Mouse (Mus musculus): ENCODE measurements at regions not wholly inside any gene's neighbourhood (a gene's known extent, or its start where the extent isn't known, plus 50 kb on each side); places are given as distances from the start of the nearest gene placed in this dataset.

GRCm38 (mm10) chr9:74671356-74671952 lies 190.3 kb upstream of the Onecut1 start:
- Histone ChIP-seq H3K9me3 (ENCODE audit: low read length) (peaks cover 14% of the 10 kb centered on the region), H3K4me1 (replicated peaks; ENCODE audit: low read depth, low read length) (no peaks in the 10 kb centered on the region), H3K4me3 (replicated peaks; ENCODE audit: low read length) (no peak overlapping the region), H3K36me3 (ENCODE audit: insufficient read depth, low read length) (no peaks in the 10 kb centered on the region), H3K27me3 (ENCODE audit: insufficient read depth, low read length) (no peaks in the 10 kb centered on the region)
- TF ChIP-seq NANOG (IDR thresholded peaks at IDR 0.05; ENCODE audit: borderline replicate concordance, low read length) = no peak
- TF ChIP-seq CTCF (conservative IDR thresholded peaks at IDR 0.05; ENCODE audit: low read length) = no peak
- TF ChIP-seq POU5F1 (IDR thresholded peaks at IDR 0.05; ENCODE audit: borderline replicate concordance, low read length) = no peak

- Histone ChIP-seq H3K4me1 (replicated peaks; ENCODE audit: low read depth, low read length) (no peaks in the 10 kb centered on the region), H3K36me3 (ENCODE audit: insufficient read depth, low read length) (no peaks in the 10 kb centered on the region), H3K27me3 (ENCODE audit: insufficient read depth, low read length) (no peaks in the 10 kb centered on the region), H3K4me3 (replicated peaks; ENCODE audit: low read length) (no peak overlapping the region), H3K9me3 (ENCODE audit: low read length) (peaks cover 14% of the 10 kb centered on the region)
- TF ChIP-seq POU5F1 (IDR thresholded peaks at IDR 0.05; ENCODE audit: borderline replicate concordance, low read length) = no peak
- no peak for TF ChIP-seq CTCF (conservative IDR thresholded peaks at IDR 0.05; ENCODE audit: low read length)
- no peak for TF ChIP-seq NANOG (IDR thresholded peaks at IDR 0.05; ENCODE audit: borderline replicate concordance, low read length)
Measured at GRCm38 (mm10) chr9:74672261-74672660, 189.5 kb upstream of the Onecut1 start.

- H3K4me3 ChIP-seq (replicated peaks; ENCODE audit: low read length) = no peak overlapping the region
- H3K4me1 ChIP-seq (replicated peaks; ENCODE audit: low read depth, low read length) = peaks cover 7% of the 10 kb centered on the region
- TF ChIP-seq CTCF (conservative IDR thresholded peaks at IDR 0.05; ENCODE audit: low read length) = no peak
- TF ChIP-seq POU5F1 (IDR thresholded peaks at IDR 0.05; ENCODE audit: borderline replicate concordance, low read length) = no peak
- TF ChIP-seq NANOG (IDR thresholded peaks at IDR 0.05; ENCODE audit: borderline replicate concordance, low read length) = no peak
- no peaks in the 10 kb centered on the region for H3K9me3 ChIP-seq (ENCODE audit: low read length)
- H3K27me3 ChIP-seq (ENCODE audit: insufficient read depth, low read length) = no peaks in the 10 kb centered on the region
- H3K36me3 ChIP-seq (ENCODE audit: insufficient read depth, low read length) = no peaks in the 10 kb centered on the region
Measured at GRCm38 (mm10) chr9:74698229-74698628, 163.5 kb upstream of the Onecut1 start.

- TF ChIP-seq CTCF (conservative IDR thresholded peaks at IDR 0.05; ENCODE audit: low read length) (no peak), POU5F1 (IDR thresholded peaks at IDR 0.05; ENCODE audit: borderline replicate concordance, low read length) (no peak), NANOG (IDR thresholded peaks at IDR 0.05; ENCODE audit: borderline replicate concordance, low read length) (no peak)
- no peaks in the 10 kb centered on the region for H3K9me3 ChIP-seq (ENCODE audit: low read length)
- no peaks in the 10 kb centered on the region for H3K36me3 ChIP-seq (ENCODE audit: insufficient read depth, low read length)
- no peaks in the 10 kb centered on the region for H3K27me3 ChIP-seq (ENCODE audit: insufficient read depth, low read length)
- no peak overlapping the region for H3K4me3 ChIP-seq (replicated peaks; ENCODE audit: low read length)
- peaks cover 7% of the 10 kb centered on the region for H3K4me1 ChIP-seq (replicated peaks; ENCODE audit: low read depth, low read length)
Measured at GRCm38 (mm10) chr9:74705698-74706097, 156.0 kb upstream of the Onecut1 start.

GRCm38 (mm10) chr9:74707608-74708007 lies 154.1 kb upstream of the Onecut1 start:
- Histone ChIP-seq H3K9me3 (ENCODE audit: low read length) (no peaks in the 10 kb centered on the region), H3K27me3 (ENCODE audit: insufficient read depth, low read length) (no peaks in the 10 kb centered on the region), H3K4me1 (replicated peaks; ENCODE audit: low read depth, low read length) (no peaks in the 10 kb centered on the region), H3K4me3 (replicated peaks; ENCODE audit: low read length) (no peak overlapping the region), H3K36me3 (ENCODE audit: insufficient read depth, low read length) (no peaks in the 10 kb centered on the region)
- TF ChIP-seq POU5F1 (IDR thresholded peaks at IDR 0.05; ENCODE audit: borderline replicate concordance, low read length) (no peak), NANOG (IDR thresholded peaks at IDR 0.05; ENCODE audit: borderline replicate concordance, low read length) (no peak), CTCF (conservative IDR thresholded peaks at IDR 0.05; ENCODE audit: low read length) (no peak)

GRCm38 (mm10) chr9:74711698-74712097 lies 150.0 kb upstream of the Onecut1 start:
- Histone ChIP-seq H3K4me3 (replicated peaks; ENCODE audit: low read length) (no peak overlapping the region), H3K27me3 (ENCODE audit: insufficient read depth, low read length) (no peaks in the 10 kb centered on the region), H3K36me3 (ENCODE audit: insufficient read depth, low read length) (no peaks in the 10 kb centered on the region), H3K4me1 (replicated peaks; ENCODE audit: low read depth, low read length) (no peaks in the 10 kb centered on the region), H3K9me3 (ENCODE audit: low read length) (no peaks in the 10 kb centered on the region)
- TF ChIP-seq POU5F1 (IDR thresholded peaks at IDR 0.05; ENCODE audit: borderline replicate concordance, low read length) (no peak), CTCF (conservative IDR thresholded peaks at IDR 0.05; ENCODE audit: low read length) (no peak), NANOG (IDR thresholded peaks at IDR 0.05; ENCODE audit: borderline replicate concordance, low read length) (no peak)

- H3K4me1 ChIP-seq (replicated peaks; ENCODE audit: low read depth, low read length) = no peaks in the 10 kb centered on the region
- H3K36me3 ChIP-seq (ENCODE audit: insufficient read depth, low read length) = no peaks in the 10 kb centered on the region
- no peak for TF ChIP-seq POU5F1 (IDR thresholded peaks at IDR 0.05; ENCODE audit: borderline replicate concordance, low read length)
- no peak for TF ChIP-seq CTCF (conservative IDR thresholded peaks at IDR 0.05; ENCODE audit: low read length)
- no peak for TF ChIP-seq NANOG (IDR thresholded peaks at IDR 0.05; ENCODE audit: borderline replicate concordance, low read length)
- H3K4me3 ChIP-seq (replicated peaks; ENCODE audit: low read length) = no peak overlapping the region
- peaks cover 4% of the 10 kb centered on the region; the same call in 1 of the 2 replicates for H3K27me3 ChIP-seq (ENCODE audit: insufficient read depth, low read length)
- peaks cover 32% of the 10 kb centered on the region for H3K9me3 ChIP-seq (ENCODE audit: low read length)
Measured at GRCm38 (mm10) chr9:74732451-74732850, 129.3 kb upstream of the Onecut1 start.

GRCm38 (mm10) chr9:74741949-74742348 lies 119.8 kb upstream of the Onecut1 start:
- Histone ChIP-seq H3K36me3 (ENCODE audit: insufficient read depth, low read length) (no peaks in the 10 kb centered on the region), H3K4me3 (replicated peaks; ENCODE audit: low read length) (no peak overlapping the region), H3K9me3 (ENCODE audit: low read length) (no peaks in the 10 kb centered on the region), H3K4me1 (replicated peaks; ENCODE audit: low read depth, low read length) (no peaks in the 10 kb centered on the region), H3K27me3 (ENCODE audit: insufficient read depth, low read length) (no peaks in the 10 kb centered on the region)
- TF ChIP-seq POU5F1 (IDR thresholded peaks at IDR 0.05; ENCODE audit: borderline replicate concordance, low read length) (no peak), NANOG (IDR thresholded peaks at IDR 0.05; ENCODE audit: borderline replicate concordance, low read length) (no peak), CTCF (conservative IDR thresholded peaks at IDR 0.05; ENCODE audit: low read length) (no peak)

- Histone ChIP-seq H3K4me3 (replicated peaks; ENCODE audit: low read length) (no peak overlapping the region), H3K4me1 (replicated peaks; ENCODE audit: low read depth, low read length) (no peaks in the 10 kb centered on the region), H3K27me3 (ENCODE audit: insufficient read depth, low read length) (no peaks in the 10 kb centered on the region), H3K36me3 (ENCODE audit: insufficient read depth, low read length) (no peaks in the 10 kb centered on the region), H3K9me3 (ENCODE audit: low read length) (no peaks in the 10 kb centered on the region)
- TF ChIP-seq CTCF (conservative IDR thresholded peaks at IDR 0.05; ENCODE audit: low read length) (no peak), NANOG (IDR thresholded peaks at IDR 0.05; ENCODE audit: borderline replicate concordance, low read length) (no peak), POU5F1 (IDR thresholded peaks at IDR 0.05; ENCODE audit: borderline replicate concordance, low read length) (no peak)
Measured at GRCm38 (mm10) chr9:74747886-74748285, 113.8 kb upstream of the Onecut1 start.
